Mouse (Mus musculus): ENCODE measurements around the gene Cracr2a. TPM values are rescaled to one million over a fixed set of nuclear protein-coding genes. Genes with fewer than 3 reads are reported as not detected.

The Cracr2a gene
- polyA plus RNA-seq, 1 experiment from 2014 or later = 1.8 TPM

DNA sequence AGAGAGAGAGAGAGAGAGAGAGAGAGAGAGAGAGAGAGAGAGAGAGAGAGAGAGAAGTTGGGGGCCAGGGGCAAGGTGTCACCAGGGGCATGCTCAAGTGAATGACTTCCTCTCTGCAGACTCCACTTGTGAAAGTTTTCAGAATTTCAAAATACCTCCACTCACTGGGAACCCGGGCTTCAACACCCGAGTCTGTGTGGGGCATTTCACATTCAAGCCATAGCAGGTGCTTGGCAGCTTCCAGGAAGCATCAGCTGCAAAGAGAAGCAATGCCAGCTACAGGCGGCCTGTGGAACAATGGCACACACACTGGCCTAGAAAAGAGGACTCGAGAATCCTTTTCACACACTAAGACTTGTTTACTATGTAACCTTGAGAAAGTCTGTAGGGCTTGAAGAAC lies 32.3 kb downstream of the Cracr2a start:
- DNase-seq (ENCODE audit: low spot score) = no peak
- H3K27me3 ChIP-seq (replicated peaks; ENCODE audit: control insufficient read depth, insufficient read depth, low read length) = no peaks in the 10 kb centered on the region
- 57% methylated on average over 4 of the region's 4 CpGs for WGBS

DNA sequence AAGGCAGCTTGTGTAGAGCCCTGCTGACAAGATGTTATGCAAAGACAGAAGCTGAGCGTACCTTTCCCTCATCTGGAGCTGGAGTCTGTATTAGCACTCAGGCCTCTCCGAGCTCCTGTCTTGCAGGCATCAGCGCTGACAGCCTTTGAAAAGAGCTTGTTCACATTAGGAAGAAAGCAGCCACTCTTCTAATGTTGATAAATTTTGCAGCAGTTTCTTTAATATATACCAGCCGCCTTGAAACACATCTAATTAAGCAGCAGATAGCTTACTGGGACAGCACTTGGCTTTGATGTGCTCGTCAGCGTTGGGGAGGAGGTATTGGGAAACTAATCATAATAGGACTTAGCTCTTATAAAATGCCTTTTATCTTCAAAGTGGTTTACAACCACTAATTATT lies 38.1 kb downstream of the Cracr2a start:
- no peaks in the 10 kb centered on the region for H3K4me1 ChIP-seq (replicated peaks; ENCODE audit: control insufficient read depth, insufficient read depth, low read length)
- no peaks in the 10 kb centered on the region for H3K27me3 ChIP-seq (replicated peaks; ENCODE audit: control insufficient read depth, insufficient read depth, low read length)
- H3K9me3 ChIP-seq (ENCODE audit: control insufficient read depth, low read length) = peaks cover 6% of the 10 kb centered on the region; the same call in 1 of the 2 replicates
- no peak overlapping the region for H3K9ac ChIP-seq (ENCODE audit: low read depth, low read length)
- DNase-seq (ENCODE audit: low spot score) = no peak
- H3K27ac ChIP-seq (ENCODE audit: low read depth, low read length) = no peak overlapping the region
- no peak for ATAC-seq (replicated peaks; ENCODE audit: low FRiP score)
- no peak overlapping the region for H3K4me3 ChIP-seq (ENCODE audit: low read depth, low read length)
- H3K4me2 ChIP-seq = no peak overlapping the region
- WGBS = 71% methylated on average over 6 of the region's 6 CpGs
- H3K36me3 ChIP-seq (ENCODE audit: control insufficient read depth, insufficient read depth, low read length) = no peaks in the 10 kb centered on the region

More for the DNA sequence above, 32.3 kb downstream of the Cracr2a start:
- H3K27ac ChIP-seq (ENCODE audit: low read depth, low read length) = no peak overlapping the region
- H3K4me1 ChIP-seq (replicated peaks; ENCODE audit: control insufficient read depth, insufficient read depth, low read length) = peaks cover 4% of the 10 kb centered on the region; the same call in 1 of the 2 replicates
- H3K9ac ChIP-seq (ENCODE audit: low read depth, low read length) = no peak overlapping the region
- no peaks in the 10 kb centered on the region for H3K9me3 ChIP-seq (ENCODE audit: control insufficient read depth, low read length)
- H3K4me3 ChIP-seq (ENCODE audit: low read depth, low read length) = no peak overlapping the region
- H3K4me2 ChIP-seq = no peak overlapping the region
- H3K36me3 ChIP-seq (ENCODE audit: control insufficient read depth, insufficient read depth, low read length) = no peaks in the 10 kb centered on the region
- no peak for ATAC-seq (replicated peaks; ENCODE audit: low FRiP score)

GRCm38 (mm10) chr6:127605067-127606025 lies 44.2 kb downstream of the Cracr2a start:
- DNase-seq (ENCODE audit: low spot score) (no peak), ATAC-seq (replicated peaks; ENCODE audit: low FRiP score) (no peak)
- 80% methylated on average over 15 of the region's 15 CpGs for WGBS
- peaks cover 6% of the 10 kb centered on the region; the same call in 1 of the 2 replicates for H3K9me3 ChIP-seq (ENCODE audit: control insufficient read depth, low read length)
- no peaks in the 10 kb centered on the region for H3K36me3 ChIP-seq (ENCODE audit: control insufficient read depth, insufficient read depth, low read length)
- no peaks in the 10 kb centered on the region for H3K27me3 ChIP-seq (replicated peaks; ENCODE audit: control insufficient read depth, insufficient read depth, low read length)
- no peaks in the 10 kb centered on the region for H3K4me1 ChIP-seq (replicated peaks; ENCODE audit: control insufficient read depth, insufficient read depth, low read length)
- H3K4me3 ChIP-seq (ENCODE audit: low read depth, low read length) = no peak overlapping the region
- no peak overlapping the region for H3K4me2 ChIP-seq
- H3K27ac ChIP-seq (ENCODE audit: low read depth, low read length) = no peak overlapping the region
- no peak overlapping the region for H3K9ac ChIP-seq (ENCODE audit: low read depth, low read length)

GRCm38 (mm10) chr6:127609673-127610072 lies 48.5 kb downstream of the Cracr2a start:
- H3K4me3 ChIP-seq (ENCODE audit: low read depth, low read length) = no peak overlapping the region
- H3K9ac ChIP-seq (ENCODE audit: low read depth, low read length) = no peak overlapping the region
- no peak for DNase-seq (ENCODE audit: low spot score)
- no peak overlapping the region for H3K27ac ChIP-seq (ENCODE audit: low read depth, low read length)
- H3K36me3 ChIP-seq (ENCODE audit: control insufficient read depth, insufficient read depth, low read length) = no peaks in the 10 kb centered on the region
- H3K4me1 ChIP-seq (replicated peaks; ENCODE audit: control insufficient read depth, insufficient read depth, low read length) = no peaks in the 10 kb centered on the region
- no peaks in the 10 kb centered on the region for H3K9me3 ChIP-seq (ENCODE audit: control insufficient read depth, low read length)
- H3K4me2 ChIP-seq = no peak overlapping the region
- no peaks in the 10 kb centered on the region for H3K27me3 ChIP-seq (replicated peaks; ENCODE audit: control insufficient read depth, insufficient read depth, low read length)
- ATAC-seq (replicated peaks; ENCODE audit: low FRiP score) = no peak

DNA sequence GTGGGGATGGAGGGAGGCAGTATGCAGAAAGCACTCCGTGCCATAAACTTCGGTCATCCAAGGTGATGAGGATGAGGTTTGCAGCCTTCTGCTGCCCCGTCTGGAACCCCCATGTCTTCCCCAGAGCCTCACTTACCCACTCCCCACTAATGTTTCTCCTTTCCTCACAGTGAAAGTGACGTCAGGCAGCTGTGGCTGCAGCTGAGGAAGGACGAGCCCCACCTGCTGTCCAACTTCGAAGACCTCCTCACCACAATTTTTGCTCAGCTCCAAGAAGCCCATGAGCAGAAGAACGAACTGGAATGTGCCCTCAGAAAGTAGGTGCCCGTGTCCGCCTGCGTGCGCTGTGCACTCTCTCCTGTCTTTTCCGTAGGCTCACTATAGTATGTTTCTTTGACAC lies 50.1 kb downstream of the Cracr2a start:
- no peaks in the 10 kb centered on the region for H3K36me3 ChIP-seq (ENCODE audit: control insufficient read depth, insufficient read depth, low read length)
- no peak overlapping the region for H3K4me2 ChIP-seq
- H3K27me3 ChIP-seq (replicated peaks; ENCODE audit: control insufficient read depth, insufficient read depth, low read length) = no peaks in the 10 kb centered on the region
- H3K27ac ChIP-seq (ENCODE audit: low read depth, low read length) = no peak overlapping the region
- ATAC-seq (replicated peaks; ENCODE audit: low FRiP score) = no peak; the same call in 1 of the 2 replicates
- no peaks in the 10 kb centered on the region for H3K4me1 ChIP-seq (replicated peaks; ENCODE audit: control insufficient read depth, insufficient read depth, low read length)
- no peak for DNase-seq (ENCODE audit: low spot score)
- H3K9ac ChIP-seq (ENCODE audit: low read depth, low read length) = no peak overlapping the region
- H3K4me3 ChIP-seq (ENCODE audit: low read depth, low read length) = no peak overlapping the region
- 81% methylated on average over 12 of the region's 12 CpGs for WGBS
- no peaks in the 10 kb centered on the region for H3K9me3 ChIP-seq (ENCODE audit: control insufficient read depth, low read length)

GRCm38 (mm10) chr6:127614083-127614984 lies 53.2 kb downstream of the Cracr2a start:
- ATAC-seq (replicated peaks; ENCODE audit: low FRiP score) = no peak
- Histone ChIP-seq H3K27me3 (replicated peaks; ENCODE audit: control insufficient read depth, insufficient read depth, low read length) (no peaks in the 10 kb centered on the region), H3K36me3 (ENCODE audit: control insufficient read depth, insufficient read depth, low read length) (no peaks in the 10 kb centered on the region), H3K27ac (ENCODE audit: low read depth, low read length) (no peak overlapping the region), H3K4me2 (no peak overlapping the region), H3K9ac (ENCODE audit: low read depth, low read length) (no peak overlapping the region), H3K9me3 (ENCODE audit: control insufficient read depth, low read length) (no peaks in the 10 kb centered on the region), H3K4me3 (ENCODE audit: low read depth, low read length) (no peak overlapping the region), H3K4me1 (replicated peaks; ENCODE audit: control insufficient read depth, insufficient read depth, low read length) (no peaks in the 10 kb centered on the region)
- DNase-seq (ENCODE audit: low spot score) = no peak
- 67% methylated on average over 13 of the region's 13 CpGs for WGBS

GRCm38 (mm10) chr6:127616623-127617022 lies 55.5 kb downstream of the Cracr2a start:
- H3K27ac ChIP-seq (ENCODE audit: low read depth, low read length) = no peak overlapping the region
- ATAC-seq (replicated peaks; ENCODE audit: low FRiP score) (no peak; the same call in 1 of the 2 replicates), DNase-seq (ENCODE audit: low spot score) (no peak)
- no peaks in the 10 kb centered on the region for H3K4me1 ChIP-seq (replicated peaks; ENCODE audit: control insufficient read depth, insufficient read depth, low read length)
- H3K9ac ChIP-seq (ENCODE audit: low read depth, low read length) = no peak overlapping the region
- no peaks in the 10 kb centered on the region for H3K36me3 ChIP-seq (ENCODE audit: control insufficient read depth, insufficient read depth, low read length)
- H3K4me2 ChIP-seq = no peak overlapping the region
- WGBS = 86% methylated on average over 1 of the region's 1 CpGs
- H3K27me3 ChIP-seq (replicated peaks; ENCODE audit: control insufficient read depth, insufficient read depth, low read length) = no peaks in the 10 kb centered on the region
- H3K4me3 ChIP-seq (ENCODE audit: low read depth, low read length) = no peak overlapping the region
- no peaks in the 10 kb centered on the region for H3K9me3 ChIP-seq (ENCODE audit: control insufficient read depth, low read length)

DNA sequence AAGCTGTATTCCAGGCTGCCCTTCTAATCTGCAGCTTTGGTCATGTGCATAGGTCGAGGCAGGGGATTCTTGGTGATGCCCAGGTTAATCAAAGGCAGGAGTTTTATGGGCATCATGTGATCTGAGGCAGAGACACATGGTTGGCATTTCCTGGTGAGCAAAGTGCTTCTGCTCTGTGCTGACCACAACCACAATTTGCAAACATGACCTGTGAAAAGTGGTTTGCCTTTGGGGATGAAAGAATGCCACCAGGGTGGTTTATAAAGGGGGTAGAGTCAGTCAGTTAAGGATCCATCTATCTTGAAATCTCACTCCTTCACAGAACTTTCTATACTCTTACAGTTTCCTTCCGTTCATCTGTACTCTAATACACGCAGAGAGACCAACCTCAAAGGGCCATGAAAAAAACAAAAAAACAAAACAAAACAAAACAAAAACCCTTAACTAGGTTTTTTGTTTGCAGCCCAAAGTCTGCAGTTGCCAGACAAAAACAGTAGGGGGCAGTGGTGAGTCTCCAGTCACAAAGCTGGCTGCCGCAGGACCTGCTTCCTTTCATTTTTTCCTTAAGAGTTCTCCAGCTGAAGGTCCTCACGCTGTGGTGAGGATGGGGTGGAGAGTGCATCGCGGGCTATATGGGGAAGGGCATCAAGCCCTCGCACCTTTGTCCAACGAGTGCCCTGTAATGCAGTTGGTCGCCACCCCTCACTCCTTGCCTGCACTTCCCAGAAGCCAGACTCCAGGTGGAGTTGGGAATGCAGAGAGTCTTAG lies 56.3 kb downstream of the Cracr2a start:
- Histone ChIP-seq H3K9me3 (ENCODE audit: control insufficient read depth, low read length) (no peaks in the 10 kb centered on the region), H3K27me3 (replicated peaks; ENCODE audit: control insufficient read depth, insufficient read depth, low read length) (no peaks in the 10 kb centered on the region), H3K36me3 (ENCODE audit: control insufficient read depth, insufficient read depth, low read length) (no peaks in the 10 kb centered on the region), H3K4me3 (ENCODE audit: low read depth, low read length) (no peak overlapping the region), H3K4me1 (replicated peaks; ENCODE audit: control insufficient read depth, insufficient read depth, low read length) (no peaks in the 10 kb centered on the region), H3K9ac (ENCODE audit: low read depth, low read length) (no peak overlapping the region), H3K27ac (ENCODE audit: low read depth, low read length) (no peak overlapping the region), H3K4me2 (no peak overlapping the region)
- ATAC-seq (replicated peaks; ENCODE audit: low FRiP score) = no peak; the same call in 1 of the 2 replicates
- DNase-seq (ENCODE audit: low spot score) = no peak
- 38% methylated on average over 10 of the region's 10 CpGs for WGBS

Data from liver, embryonic 11.5 days (tissue).